Mouse (Mus musculus) erythroid progenitor cell, adult 5-6 weeks (primary cell): ENCODE results near the gene Zbtb26. TPM values are rescaled to one million over a fixed set of nuclear protein-coding genes. Genes with fewer than 3 reads are reported as not detected.

Source experiments
- total RNA-seq, 2 experiments: library from RNA; stranded (forward) in 1 of 2; stranded (reverse) in 1 of 2; fragments of 150-400 nt in 1 of 2; fragments of 186-747, 209-891 nt in 1 of 2; gene quantifications; 2 replicates each; pipeline versions ENCODE4 v1.2.3 to v1.2.4; 2015 to 2017; ENCODE audit warnings: low replicate concordance in 2 of 2

The Zbtb26 gene
- total RNA-seq, 2 experiments from 2014 or later: 6.4 to 9.2 TPM

Other genes with a start within 250 kb of the Zbtb26 start
- gene Olfr366, start 231.6 kb downstream of the Zbtb26 start, total RNA-seq (2015; ENCODE audit: low replicate concordance): not detected in 2 replicates
- gene Olfr366, start 231.6 kb downstream of the Zbtb26 start, total RNA-seq (2017; ENCODE audit: low replicate concordance): not detected in 2 replicates
- not detected in 2 replicates for gene Olfr368, start 116.6 kb downstream of the Zbtb26 start, total RNA-seq (2015; ENCODE audit: low replicate concordance)
- gene Olfr368, start 116.6 kb downstream of the Zbtb26 start, total RNA-seq (2017; ENCODE audit: low replicate concordance): not detected in 2 replicates
- gene Pdcl, start 83.8 kb downstream of the Zbtb26 start, total RNA-seq (2015; ENCODE audit: low replicate concordance): 18.4 and 24.3 TPM in 2 replicates
- 11.5 and 26.7 TPM in 2 replicates for gene Pdcl, start 83.8 kb downstream of the Zbtb26 start, total RNA-seq (2017; ENCODE audit: low replicate concordance)
- gene Rc3h2, start 20.2 kb downstream of the Zbtb26 start, total RNA-seq (2015; ENCODE audit: low replicate concordance): 37.8 and 40.7 TPM in 2 replicates
- gene Rc3h2, start 20.2 kb downstream of the Zbtb26 start, total RNA-seq (2017; ENCODE audit: low replicate concordance): 48.0 and 62.0 TPM in 2 replicates
- gene Zbtb6, start within 50 bp of the Zbtb26 start, total RNA-seq (2015; ENCODE audit: low replicate concordance): 6.5 and 14.3 TPM in 2 replicates
- 13.2 and 22.3 TPM in 2 replicates for gene Zbtb6, start within 50 bp of the Zbtb26 start, total RNA-seq (2017; ENCODE audit: low replicate concordance)
- gene Rabgap1, start 144 bp upstream of the Zbtb26 start, total RNA-seq (2015; ENCODE audit: low replicate concordance): 5.4 and 5.9 TPM in 2 replicates
- gene Rabgap1, start 144 bp upstream of the Zbtb26 start, total RNA-seq (2017; ENCODE audit: low replicate concordance): 15.4 and 21.3 TPM in 2 replicates
- gene Gpr21, start 73.2 kb upstream of the Zbtb26 start, total RNA-seq (2015; ENCODE audit: low replicate concordance): 1.3 and 1.4 TPM in 2 replicates
- 0.26 and 0.83 TPM in 2 replicates for gene Gpr21, start 73.2 kb upstream of the Zbtb26 start, total RNA-seq (2017; ENCODE audit: low replicate concordance)